Mouse (Mus musculus) embryo, embryonic 10.5 days (tissue): Measurements from ENCODE around the gene Gng7.
A peak's percentile ranks its signal among the peaks of the same experiment; 100 is the strongest.

Source experiments
- DNase-seq: peaks from one replicate; pipeline ENCODE4 v3.0.0-alpha.2; 2015; ENCODE audit warnings: low spot score

Gng7 gene

DNA sequence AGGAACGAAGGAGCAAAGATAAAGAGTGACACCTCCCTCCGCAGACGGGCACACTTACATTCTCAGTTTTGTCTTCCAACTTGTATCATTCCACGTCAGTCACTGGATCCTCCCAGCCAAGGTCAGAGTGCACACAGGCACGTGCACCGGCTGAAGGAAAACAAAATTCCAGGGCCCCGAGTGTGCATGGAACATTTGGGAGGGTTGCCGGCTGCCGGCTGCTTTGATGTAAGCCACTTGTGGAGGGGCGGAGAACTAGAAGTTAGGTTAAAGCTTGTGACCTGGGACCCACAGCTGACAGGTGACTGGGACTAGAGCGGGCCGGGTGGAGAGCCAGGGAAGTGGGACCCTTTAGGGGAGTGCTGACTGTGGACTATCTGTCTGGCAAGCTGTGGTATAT is 48.4 kb downstream of the Gng7 start:
- DNase-seq = no peak

DNA sequence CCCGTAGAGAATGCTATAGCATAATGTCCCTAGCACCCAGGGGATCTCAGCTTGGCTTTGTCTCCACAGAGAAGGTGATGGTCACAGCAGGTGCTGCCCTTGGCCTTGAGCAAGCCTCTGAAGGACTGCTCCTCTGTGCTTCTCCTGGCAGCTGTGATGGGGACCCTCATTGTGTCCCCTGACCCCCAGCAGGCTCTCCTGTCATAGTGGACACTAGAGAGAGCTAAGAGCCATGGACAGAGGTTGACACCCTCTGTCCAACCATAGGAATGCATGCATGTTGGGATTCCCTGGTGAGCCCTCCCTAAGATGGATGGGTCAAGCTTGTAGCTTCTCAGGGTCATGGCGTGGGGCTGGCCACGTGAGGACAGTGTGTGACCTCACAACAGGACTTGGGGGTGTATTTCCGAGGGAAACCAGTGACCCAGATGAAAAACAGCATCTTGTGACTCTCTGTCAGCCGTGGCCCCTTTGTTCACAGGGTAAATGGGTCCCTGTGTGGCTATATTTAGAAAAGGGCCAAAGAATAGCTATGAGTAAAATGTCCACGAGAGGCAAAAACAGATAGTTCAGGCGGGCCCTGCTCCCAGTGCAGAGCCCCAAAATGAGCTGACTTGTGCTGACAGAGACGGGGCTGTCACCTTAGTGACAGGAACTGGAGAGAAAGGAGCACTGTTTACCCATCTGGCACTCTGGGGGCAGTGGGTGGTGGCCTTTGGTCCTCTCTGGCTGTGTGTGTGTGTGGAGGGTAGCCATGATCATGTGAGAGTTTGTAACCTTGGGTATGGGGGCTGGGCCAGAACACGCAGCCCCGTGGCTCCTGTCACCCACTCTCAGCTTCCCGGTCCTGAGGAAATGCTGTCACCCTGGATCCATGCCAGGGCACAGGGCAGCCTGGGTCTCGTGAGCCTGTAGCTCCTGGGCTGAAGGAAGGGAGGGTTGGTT is 51.4 kb downstream of the Gng7 start:
- no peak for DNase-seq

DNA sequence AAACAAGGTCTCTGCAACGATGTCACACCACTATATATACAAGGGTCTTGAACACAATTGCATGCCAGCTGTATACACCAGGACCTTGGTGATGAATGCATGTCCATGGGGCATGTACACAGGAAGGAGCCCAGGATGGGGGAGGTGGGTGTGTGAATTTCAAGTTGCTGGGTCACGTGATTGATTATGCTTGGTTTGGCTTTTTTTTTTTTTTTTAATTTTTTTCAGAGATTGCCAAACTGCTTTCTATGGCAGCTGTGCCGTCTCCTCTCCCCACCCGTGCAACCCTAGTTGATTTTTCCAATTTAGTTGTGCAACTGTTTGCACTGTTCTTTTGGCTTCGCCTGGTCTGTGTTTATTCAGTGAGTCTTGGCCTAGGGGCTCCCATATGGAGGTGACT is 52.2 kb downstream of the Gng7 start:
- no peak for DNase-seq

DNA sequence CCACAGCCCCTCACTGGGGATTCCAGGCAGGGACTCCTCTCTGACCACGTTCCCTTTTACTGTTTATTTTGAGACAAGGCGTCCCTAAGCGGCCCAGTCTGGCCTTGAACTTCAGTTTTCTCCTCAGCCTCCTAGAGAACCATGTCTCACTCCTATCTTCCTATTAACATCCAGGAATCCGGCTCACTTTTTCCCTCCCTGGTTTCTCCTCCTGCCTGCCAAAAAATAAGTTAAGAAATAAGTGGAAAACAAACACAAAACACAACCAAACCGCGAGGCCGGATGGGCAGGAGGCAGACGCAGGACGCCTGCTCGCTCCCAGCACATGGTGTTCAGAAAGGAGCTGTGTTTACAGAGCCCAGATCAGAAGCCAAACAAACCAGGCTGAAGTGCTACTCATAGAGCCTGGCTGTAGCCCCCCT is 52.7 kb downstream of the Gng7 start:
- peak; percentile 17 for DNase-seq

DNA sequence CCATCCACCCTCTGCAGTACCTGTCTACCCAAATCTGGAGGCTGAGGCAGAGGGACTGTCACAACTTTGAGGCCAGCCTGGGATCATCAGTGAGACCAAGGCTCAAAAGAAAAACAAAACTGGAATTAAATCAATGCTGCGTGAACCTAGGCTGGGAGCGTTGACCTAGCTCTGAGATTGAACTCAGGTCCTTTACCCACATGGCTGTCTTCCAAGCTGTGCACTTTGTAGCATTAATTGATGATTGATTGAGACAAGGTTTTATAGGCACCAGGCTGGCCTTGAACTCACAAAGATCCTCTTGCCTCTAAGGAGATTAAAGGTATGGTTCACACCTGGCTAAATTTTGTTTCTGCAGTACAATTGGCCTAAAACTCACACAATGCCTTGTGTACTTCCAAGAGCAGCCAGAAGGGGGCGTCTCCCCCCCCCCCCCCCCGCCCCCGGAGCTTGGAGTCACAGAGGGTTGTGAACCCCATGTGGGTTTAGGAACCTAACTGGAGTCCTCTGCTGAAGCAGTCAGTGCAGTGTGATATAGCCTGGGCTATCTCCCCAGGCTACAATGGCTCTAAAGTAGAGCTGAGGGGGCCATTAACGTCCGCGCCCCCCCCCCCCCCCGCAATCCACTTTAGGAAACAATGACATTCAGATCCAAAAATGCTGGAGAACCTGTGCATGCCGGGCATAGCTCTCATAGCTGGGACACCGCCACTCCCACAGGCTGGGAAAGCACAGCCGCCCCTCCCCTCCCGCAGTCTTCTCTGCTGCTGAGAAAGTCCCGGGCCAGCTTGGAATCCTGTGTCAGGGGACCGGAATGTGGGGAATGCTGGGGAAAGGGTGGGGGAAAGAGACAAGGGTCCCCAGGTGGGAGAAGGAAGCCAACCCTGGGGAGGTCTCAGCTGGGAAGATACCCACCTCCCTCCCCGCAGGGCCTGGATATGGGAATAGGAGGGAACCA is 53.9 kb downstream of the Gng7 start:
- peak; percentile 74 for DNase-seq

DNA sequence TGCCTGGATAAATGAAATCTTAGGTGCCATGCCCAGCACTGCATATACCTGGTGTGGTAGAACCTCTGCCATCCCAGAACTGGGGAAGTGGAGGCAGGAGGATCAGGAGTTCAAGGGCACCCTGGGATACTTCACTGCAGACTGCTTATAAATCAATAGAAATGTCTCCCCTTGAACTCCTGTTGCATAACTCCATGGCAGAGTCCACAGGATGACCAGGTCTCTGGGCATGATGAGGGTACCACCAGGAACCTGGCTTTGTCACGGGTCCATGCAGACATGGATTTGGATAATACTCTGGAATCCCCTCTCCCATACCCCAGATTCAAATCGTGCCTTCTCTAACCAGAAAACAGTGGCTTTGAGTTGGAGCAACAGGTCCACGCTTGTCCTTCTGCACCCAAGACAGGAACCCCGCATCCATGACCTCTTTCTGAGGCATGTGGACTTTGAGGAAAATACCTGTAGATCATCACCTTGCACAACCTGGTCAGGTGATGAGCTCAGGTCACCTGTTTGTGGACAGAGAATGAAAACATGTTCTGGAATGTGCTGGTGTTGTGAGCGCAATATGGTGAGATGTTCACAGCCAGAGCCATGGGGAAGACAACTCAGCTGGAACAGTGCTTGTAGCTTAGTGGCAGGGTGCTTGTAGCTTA is 55.6 kb downstream of the Gng7 start:
- DNase-seq = no peak

DNA sequence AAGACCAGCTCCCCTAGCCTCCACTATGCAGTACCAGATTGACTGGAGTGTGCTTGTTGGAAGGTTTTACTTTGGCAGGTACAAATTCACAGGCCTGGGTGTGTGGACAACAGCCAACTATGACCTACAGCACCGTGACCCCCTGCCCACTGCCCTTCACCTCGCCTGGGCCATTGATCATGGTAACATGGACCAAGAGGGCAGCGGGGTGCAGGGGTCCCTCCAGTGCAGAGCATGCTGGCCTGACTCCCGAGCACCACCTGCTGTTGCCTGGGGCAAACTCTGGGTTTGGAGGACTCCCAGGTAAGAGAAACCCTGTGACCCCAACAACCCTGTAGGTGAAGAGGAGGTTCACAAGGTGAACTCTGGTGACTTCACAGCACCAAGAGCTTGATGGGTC is 57.0 kb downstream of the Gng7 start:
- DNase-seq = no peak

DNA sequence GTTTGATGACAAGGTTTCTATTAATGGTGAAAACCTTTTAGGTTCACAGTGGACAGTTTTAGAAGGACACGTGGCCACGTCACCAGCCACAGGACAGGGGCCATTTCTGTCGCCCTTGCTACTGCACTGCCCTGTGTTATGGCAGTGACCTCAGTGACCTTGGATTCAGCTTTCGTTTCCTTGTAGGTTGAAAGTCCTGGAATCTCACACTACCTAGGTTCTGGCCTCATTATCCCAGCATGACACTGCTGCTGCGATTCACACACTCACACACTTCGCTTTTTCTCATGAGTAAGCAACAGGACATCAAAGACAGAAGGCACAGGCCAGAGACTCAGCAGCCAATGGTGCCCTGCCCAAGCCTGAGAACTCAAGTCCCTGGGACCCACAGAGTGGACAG is 57.8 kb downstream of the Gng7 start:
- DNase-seq = no peak

DNA sequence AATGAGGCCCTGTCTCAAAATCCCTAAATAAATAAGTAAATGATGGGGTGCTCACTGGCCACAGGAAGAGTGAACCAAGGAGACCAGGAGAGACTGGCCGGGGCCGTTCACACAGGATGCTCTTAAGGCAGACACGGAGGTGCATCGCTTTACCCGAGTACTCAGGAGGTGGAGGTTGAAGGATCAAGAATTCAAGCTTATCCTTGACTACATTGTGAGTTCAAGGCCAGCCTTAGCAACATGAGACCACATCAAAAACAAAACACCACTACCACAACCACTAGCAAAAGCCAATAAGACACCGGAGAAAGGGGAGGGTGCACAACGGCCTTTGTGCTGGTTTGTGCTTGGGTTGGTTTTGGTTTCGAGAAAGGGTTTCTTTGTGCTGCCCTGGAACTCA is 58.4 kb downstream of the Gng7 start:
- no peak for DNase-seq

DNA sequence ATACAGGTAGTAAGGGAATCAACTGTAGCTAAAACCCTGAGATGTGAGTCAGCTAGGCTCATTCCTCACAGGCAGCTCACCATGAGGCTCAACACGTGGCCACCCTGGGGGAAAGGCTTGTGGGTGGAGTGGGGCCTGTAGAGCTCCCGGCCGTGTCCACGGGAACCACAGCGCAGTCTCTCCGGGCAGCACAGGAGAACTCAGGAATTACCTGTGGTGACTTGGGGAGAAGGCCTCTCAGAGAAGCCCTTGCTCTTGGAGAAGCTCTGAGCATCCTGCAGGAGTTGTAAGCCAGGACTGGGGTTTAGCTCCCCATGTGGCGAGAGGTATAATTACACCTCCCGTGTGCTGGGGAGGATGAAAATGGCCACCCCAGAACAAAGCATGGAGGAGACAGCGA is 59.2 kb downstream of the Gng7 start:
- peak; percentile 87 for DNase-seq

DNA sequence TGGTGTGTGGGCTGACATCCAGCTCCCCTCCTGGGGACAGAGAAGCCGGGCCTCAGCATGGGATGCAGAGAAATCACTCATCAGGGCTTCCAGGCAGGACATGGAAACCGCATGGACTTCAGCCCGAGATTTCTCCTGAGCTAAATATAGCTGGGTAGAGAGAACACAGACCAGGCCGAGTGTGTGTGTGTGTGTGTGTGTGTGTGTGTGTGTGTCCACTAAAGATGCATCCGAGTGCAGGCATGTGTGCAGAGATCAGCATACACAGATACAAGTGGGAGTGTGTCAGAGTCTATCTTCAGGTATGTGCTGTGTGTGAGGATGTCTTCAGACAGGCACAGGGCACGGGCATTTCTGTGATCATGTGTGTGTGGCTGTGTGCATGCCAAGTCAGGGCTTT is 59.9 kb downstream of the Gng7 start:
- DNase-seq = no peak

DNA sequence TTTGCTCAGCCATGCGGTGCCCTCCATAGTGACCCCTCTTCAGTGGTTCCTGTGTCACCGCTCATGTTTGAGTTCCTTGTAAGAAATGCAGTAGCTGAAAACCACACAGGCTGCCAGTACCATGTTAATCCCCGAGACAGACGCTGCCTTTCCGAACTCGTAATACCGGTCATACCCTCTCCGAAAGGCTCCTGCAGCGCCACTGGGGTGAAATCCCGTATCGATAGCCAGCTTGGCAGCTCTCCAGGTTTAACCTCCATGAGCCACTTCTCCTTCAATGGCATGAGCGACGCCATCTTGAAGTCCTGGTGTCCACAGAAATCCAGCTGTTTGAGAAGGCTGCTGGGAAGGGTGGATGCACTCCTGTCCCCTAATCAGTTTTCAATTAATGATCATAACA is 60.3 kb downstream of the Gng7 start:
- DNase-seq = no peak

DNA sequence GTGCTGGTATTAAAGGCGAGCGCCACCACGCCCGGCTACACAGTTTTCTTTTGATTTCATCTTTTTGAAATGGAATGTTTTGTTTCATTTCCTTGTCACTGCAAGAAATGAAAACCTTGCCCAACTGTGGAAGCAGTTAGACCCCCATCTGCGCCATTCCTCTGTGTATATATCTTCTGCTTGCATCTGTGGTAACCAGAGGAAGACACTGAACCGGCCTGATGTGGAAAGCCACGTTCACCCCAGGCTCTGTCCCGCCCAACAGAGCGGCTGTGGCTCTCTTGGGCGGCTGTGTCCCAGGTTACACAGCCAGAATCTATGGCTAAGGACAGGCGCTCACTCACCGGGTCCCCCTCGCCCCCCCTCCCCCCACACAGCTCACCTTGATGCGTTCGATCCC is 62.3 kb downstream of the Gng7 start:
- DNase-seq = no peak

DNA sequence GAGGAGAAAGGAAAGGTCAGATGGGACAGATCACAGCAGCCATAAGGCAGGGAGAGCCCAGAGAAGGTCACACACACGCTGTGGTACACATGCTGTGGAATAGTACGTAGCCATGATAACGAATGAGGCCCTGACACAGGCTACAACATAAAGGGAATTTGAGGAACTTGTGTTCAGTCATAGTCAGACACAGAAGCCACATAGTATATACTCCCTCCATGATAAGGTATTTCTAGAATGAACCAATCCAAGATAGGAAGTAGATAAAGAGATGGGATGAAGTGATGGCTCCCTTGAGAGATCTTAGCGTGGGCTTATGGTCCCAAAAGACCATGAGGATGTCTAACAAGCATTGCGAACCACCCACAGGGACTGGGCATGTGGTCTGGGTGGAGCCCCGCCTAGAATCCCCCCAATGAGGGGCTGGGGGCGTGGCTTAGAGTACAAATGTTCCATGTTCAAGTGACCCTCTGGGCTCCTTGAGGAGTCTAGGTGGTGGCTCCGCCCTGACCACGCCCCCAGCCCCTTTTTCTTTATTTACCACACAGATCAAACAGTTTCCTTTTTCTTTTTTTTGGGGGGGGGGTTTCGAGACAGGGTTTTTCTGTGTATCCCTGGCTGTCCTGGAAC is 62.9 kb downstream of the Gng7 start:
- no peak for DNase-seq

DNA sequence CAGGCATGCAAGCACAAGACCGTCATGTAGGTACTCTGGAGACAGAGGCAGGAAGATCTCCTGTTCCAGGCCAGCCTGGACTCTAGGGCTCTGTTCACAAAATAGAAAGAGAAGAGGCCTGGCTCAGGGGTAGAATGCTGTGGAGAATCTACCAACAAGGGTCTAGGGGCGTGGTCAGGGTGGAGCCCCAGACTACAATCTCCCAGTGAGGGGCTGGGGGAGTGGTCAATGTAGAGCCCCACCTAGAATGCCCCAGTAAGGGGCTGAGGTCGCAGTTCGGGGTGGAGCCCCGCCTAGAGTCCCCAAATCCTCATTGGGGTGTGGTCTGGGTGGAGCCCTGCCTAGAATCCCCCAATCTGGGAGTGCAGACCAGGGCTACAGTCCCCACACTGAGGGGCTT is 64.4 kb downstream of the Gng7 start:
- DNase-seq = no peak

DNA sequence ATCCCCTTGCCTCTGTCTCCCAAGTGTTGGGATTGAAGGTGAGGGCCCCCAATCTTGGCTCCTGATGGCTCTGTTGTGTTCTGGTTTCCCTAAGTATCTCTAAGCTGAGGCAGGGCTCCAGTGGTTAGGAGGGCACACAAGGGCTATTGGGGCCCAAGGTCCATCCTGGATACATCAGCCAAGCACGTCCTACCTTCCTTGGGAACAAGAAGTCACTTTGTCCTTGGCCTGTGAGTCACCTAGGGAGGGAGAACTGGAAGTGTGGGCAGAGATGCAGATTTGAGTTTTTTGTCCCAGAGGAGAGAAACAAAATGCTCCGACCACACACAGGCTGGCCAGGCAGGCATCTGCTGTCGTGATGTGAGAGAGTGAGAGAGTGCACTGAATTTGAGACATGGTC is 65.7 kb downstream of the Gng7 start:
- DNase-seq = no peak

DNA sequence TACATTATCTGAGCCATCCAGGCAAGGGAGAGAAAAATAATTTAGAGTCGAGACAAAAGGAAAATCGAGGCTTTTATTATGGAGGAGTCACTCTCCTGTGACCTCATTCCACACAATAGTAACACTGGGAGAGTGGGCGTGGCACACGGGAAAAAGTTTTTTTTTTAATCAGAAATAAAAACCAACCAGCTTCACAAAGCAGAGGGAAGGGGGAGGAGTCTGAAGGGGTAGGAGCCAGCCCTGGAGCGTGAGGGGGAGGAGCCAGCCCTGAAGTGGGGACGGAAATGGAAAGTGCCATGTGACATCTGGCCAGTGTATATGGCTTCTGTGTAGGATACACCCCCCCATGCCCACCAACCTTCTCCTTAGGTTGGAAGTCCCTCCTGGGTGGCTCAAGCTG is 66.2 kb downstream of the Gng7 start:
- peak; percentile 54 for DNase-seq

DNA sequence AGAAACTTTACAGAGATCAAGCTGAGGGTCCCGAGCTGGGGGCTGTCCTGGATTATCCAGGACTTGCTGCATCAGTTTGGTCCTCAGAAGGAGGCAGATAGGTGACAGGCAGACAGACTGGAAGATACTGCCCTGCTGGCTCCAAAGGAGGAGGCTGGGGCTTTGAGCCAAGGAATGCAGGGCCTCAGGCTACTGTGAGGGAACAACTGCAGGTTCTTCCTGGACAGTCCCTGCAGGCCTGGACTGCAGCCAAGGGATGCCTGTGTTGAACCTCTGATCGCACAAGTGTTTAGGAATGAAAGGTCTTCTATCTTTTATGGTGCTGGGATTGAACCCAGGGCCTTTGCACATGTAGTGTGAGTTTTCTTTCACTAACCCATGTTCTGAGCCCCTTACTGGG is 66.9 kb downstream of the Gng7 start:
- no peak for DNase-seq

DNA sequence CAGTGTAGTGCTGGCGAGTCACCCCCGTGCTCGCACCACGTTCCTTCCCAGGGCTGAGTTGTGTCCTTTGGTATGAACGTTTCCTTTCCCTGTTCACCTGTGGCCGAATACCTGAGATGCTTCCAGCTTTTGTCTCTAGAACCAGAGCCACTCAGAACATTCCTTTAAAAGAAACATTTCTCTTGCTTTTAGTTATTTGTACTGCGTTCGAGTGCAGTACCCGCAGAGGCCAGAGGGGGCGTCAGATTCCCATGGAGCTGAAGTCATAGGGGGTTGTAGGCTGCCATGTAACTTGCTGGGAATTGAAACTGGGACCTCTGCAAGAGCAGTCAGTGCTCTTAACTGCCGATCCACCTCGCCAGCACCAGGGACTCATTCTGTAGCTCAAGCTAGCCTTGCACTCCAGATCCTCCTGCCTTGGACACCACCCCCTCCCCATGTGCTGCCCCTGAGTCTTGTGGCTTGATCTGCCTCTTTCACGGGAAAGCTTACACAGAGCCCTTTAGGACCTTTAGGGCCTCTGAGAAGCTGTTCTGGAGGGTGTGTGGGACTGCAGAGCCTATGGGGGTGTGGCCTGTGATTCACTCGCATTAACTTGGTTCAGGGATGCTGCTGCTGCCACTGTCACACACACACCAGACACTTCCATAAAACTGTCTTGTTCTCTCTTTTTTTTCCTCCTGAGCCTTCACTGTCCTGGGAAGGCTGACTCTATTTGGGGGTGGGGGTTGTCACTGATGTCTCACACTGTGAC is 67.9 kb downstream of the Gng7 start:
- no peak for DNase-seq

DNA sequence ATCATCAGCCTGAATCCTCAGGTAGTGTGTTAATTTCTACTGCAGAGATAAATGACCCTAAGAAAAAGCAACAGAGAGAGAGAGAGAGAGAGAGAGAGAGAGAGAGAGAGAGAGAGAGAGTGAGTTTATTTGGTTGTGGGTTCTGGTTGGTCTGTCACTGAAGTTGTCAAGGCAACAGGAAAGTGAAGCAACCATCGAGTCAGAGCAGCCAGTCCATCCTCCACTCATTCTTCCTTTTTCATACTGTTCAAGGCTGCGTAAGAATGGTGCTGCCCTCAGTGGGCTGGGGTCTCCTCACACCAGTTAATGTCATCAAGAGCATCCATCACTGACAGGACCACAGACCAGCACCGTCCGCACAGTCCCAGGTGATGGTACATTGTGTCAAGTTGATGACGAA is 70.5 kb downstream of the Gng7 start:
- DNase-seq = no peak

DNA sequence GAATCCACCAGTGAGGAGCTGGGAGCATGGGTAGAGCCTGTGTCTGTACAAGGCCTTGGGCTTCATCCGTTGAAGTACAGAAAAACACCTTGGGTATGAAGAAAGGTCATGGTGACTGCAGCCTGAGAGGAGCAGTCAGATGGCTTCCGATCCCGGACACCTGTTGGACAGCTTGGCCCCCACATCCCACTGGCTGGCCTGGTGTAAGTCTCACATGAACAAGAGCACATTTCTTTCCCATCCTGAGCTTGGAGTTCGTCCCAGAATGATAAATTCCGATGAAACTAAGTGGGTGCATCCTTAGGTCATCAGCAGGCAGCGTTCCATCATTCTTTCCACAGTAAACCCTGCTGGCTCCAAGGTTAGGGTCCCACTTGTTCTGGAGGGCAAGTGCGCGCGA is 71.0 kb downstream of the Gng7 start:
- DNase-seq = no peak
